Mouse (Mus musculus): ENCODE results near the gene Kif18a.

The Kif18a gene

GRCm38 (mm10) chr2:109280600-109281340 is at the start of gene Kif18a, which contains the start of gene Mettl15:
Kif18a (plus strand) TSS chr2:109280738.
Mettl15 (minus strand) TSS chr2:109280748.
- in situ Hi-C loops (cut with MboI; ENCODE audit: low sequenced_read_pairs) = no loop called here

- in situ Hi-C loops (cut with MboI; ENCODE audit: low sequenced_read_pairs) = no loop called here
These were observed 46.7 kb upstream of the Kif18a start for GRCm38 (mm10) chr2:109233876-109234275.

GRCm38 (mm10) chr2:109235741-109236140 is 44.8 kb upstream of the Kif18a start:
- in situ Hi-C loops (cut with MboI; ENCODE audit: low sequenced_read_pairs) = no loop called here

GRCm38 (mm10) chr2:109241947-109242346 is 38.6 kb upstream of the Kif18a start:
- in situ Hi-C loops (cut with MboI; ENCODE audit: low sequenced_read_pairs) = no loop called here

- in situ Hi-C loops (cut with MboI; ENCODE audit: low sequenced_read_pairs) = no loop called here
These were observed 17.8 kb upstream of the Kif18a start for GRCm38 (mm10) chr2:109262779-109263178.

- in situ Hi-C loops (cut with MboI; ENCODE audit: low sequenced_read_pairs) = no loop called here
These were observed 7.4 kb upstream of the Kif18a start for GRCm38 (mm10) chr2:109273098-109273497.

- in situ Hi-C loops (cut with MboI; ENCODE audit: low sequenced_read_pairs) = no loop called here
These were observed 2.9 kb upstream of the Kif18a start for GRCm38 (mm10) chr2:109277593-109277992.

GRCm38 (mm10) chr2:109278036-109278435 is 2.5 kb upstream of the Kif18a start:
- in situ Hi-C loops (cut with MboI; ENCODE audit: low sequenced_read_pairs) = no loop called here

- in situ Hi-C loops (cut with MboI; ENCODE audit: low sequenced_read_pairs) = no loop called here
These were observed 302 bp upstream of the Kif18a start for GRCm38 (mm10) chr2:109280272-109280599.

- in situ Hi-C loops (cut with MboI; ENCODE audit: low sequenced_read_pairs) = no loop called here
These were observed 778 bp downstream of the Kif18a start for GRCm38 (mm10) chr2:109281341-109281690.

GRCm38 (mm10) chr2:109284121-109284520 is 3.6 kb downstream of the Kif18a start:
- in situ Hi-C loops (cut with MboI; ENCODE audit: low sequenced_read_pairs) = no loop called here

- in situ Hi-C loops (cut with MboI; ENCODE audit: low sequenced_read_pairs) = no loop called here
These were observed 8.8 kb downstream of the Kif18a start for GRCm38 (mm10) chr2:109289327-109289726.

GRCm38 (mm10) chr2:109296264-109296663 is 15.7 kb downstream of the Kif18a start:
- in situ Hi-C loops (cut with MboI; ENCODE audit: low sequenced_read_pairs) = no loop called here

GRCm38 (mm10) chr2:109298160-109298559 is 17.6 kb downstream of the Kif18a start:
- in situ Hi-C loops (cut with MboI; ENCODE audit: low sequenced_read_pairs) = no loop called here

GRCm38 (mm10) chr2:109302234-109302633 is 21.7 kb downstream of the Kif18a start:
- in situ Hi-C loops (cut with MboI; ENCODE audit: low sequenced_read_pairs) = no loop called here

- in situ Hi-C loops (cut with MboI; ENCODE audit: low sequenced_read_pairs) = no loop called here
These were observed 23.1 kb downstream of the Kif18a start for GRCm38 (mm10) chr2:109303638-109304037.

GRCm38 (mm10) chr2:109311369-109311768 is 30.8 kb downstream of the Kif18a start:
- in situ Hi-C loops (cut with MboI; ENCODE audit: low sequenced_read_pairs) = no loop called here

GRCm38 (mm10) chr2:109331807-109332206 is 51.3 kb downstream of the Kif18a start:
- in situ Hi-C loops (cut with MboI; ENCODE audit: low sequenced_read_pairs) = no loop called here

- in situ Hi-C loops (cut with MboI; ENCODE audit: low sequenced_read_pairs) = no loop called here
These were observed 53.7 kb downstream of the Kif18a start for GRCm38 (mm10) chr2:109334237-109334636.

GRCm38 (mm10) chr2:109335765-109336164 is 55.2 kb downstream of the Kif18a start:
- in situ Hi-C loops (cut with MboI; ENCODE audit: low sequenced_read_pairs) = no loop called here

GRCm38 (mm10) chr2:109345386-109345785 is 64.8 kb downstream of the Kif18a start:
- in situ Hi-C loops (cut with MboI; ENCODE audit: low sequenced_read_pairs) = no loop called here

GRCm38 (mm10) chr2:109348742-109349141 is 68.2 kb downstream of the Kif18a start:
- in situ Hi-C loops (cut with MboI; ENCODE audit: low sequenced_read_pairs) = no loop called here

Data from CH12F3 (cell line).